Comparison of ENCODE assay signal across 21 mouse cellular contexts in genomic region chr9:73565558-73565957, GRCm38 (mm10).
DNase-seq lines count a peak whose midpoint lies in the region; ATAC-seq lines count a peak whose summit lies in the region.
"Had no signal": no experiment of that assay in that cellular context is flagged by ENCODE, and none has a peak within 500 bp of the region (broad histone marks: within the 10 kb centered on the region; RNA-seq: fewer than 3 reads in every experiment).

No protein-coding gene starts in this region.

- no peak overlapping the region for H3K27ac ChIP-seq in hindbrain, embryonic 14.5 days
- H3K27ac ChIP-seq: forebrain, embryonic 10.5 days; hindbrain, postnatal 0 days; limb, embryonic 12.5 days; liver, embryonic 12.5 days had no signal

- no peak overlapping the region for H3K4me3 ChIP-seq in hindbrain, embryonic 14.5 days (replicated peaks; ENCODE audit: low read length)
- H3K4me3 ChIP-seq: forebrain, embryonic 10.5 days; limb, embryonic 12.5 days; liver, embryonic 12.5 days had no signal

- ATAC-seq in hindbrain, embryonic 14.5 days (ENCODE audit: low FRiP score): no peak
- ATAC-seq: forebrain, postnatal 0 days; hindbrain, postnatal 0 days; liver, embryonic 12.5 days had no signal

- H3K36me3 ChIP-seq in hindbrain, embryonic 14.5 days (replicated peaks; ENCODE audit: control insufficient read depth, insufficient read depth): no peaks in the 10 kb centered on the region
- H3K36me3 ChIP-seq: forebrain, embryonic 10.5 days; limb, embryonic 12.5 days; liver, embryonic 12.5 days had no signal

- WGBS in hindbrain, embryonic 14.5 days: 68% methylated on average over 4 of the region's 4 CpGs

- 0 out of 2 replicates have a peak, but pooled peaks cover 5% of the 10 kb centered on the region for H3K9me3 ChIP-seq in hindbrain, embryonic 14.5 days (ENCODE audit: control insufficient read depth, low read length)
- H3K9me3 ChIP-seq: limb, embryonic 12.5 days; liver, embryonic 12.5 days had no signal

- no peak overlapping the region for H3K4me2 ChIP-seq in hindbrain, embryonic 14.5 days (replicated peaks)
- H3K4me2 ChIP-seq: limb, embryonic 12.5 days; liver, embryonic 12.5 days had no signal

- H3K27me3 ChIP-seq in hindbrain, embryonic 14.5 days (ENCODE audit: control insufficient read depth, insufficient read depth, low read length): no peaks in the 10 kb centered on the region
- H3K27me3 ChIP-seq: limb, embryonic 12.5 days; liver, embryonic 12.5 days had no signal

- DNase-seq in left cerebral cortex, adult 9 months (ENCODE audit: low spot score in 2 of 2): peak; percentile 9 to 13
- DNase-seq in left cerebral cortex, adult 11 months (ENCODE audit: low spot score): no peak
- DNase-seq in layer of hippocampus, adult 18-20 months (ENCODE audit: low spot score in 2 of 2): peak; percentile 59 to 76
- DNase-seq in left cerebral cortex, postnatal 25 days (ENCODE audit: low spot score in 2 of 2): peak; percentile 28 to 58
- no peak for DNase-seq in lung, postnatal 36 days
- no peak for DNase-seq in hindbrain, embryonic 14.5 days (ENCODE audit: low spot score)
- DNase-seq in kidney, postnatal 4 days: no peak
- DNase-seq: adrenal gland, adult 2 months; cerebellum, postnatal 10 days; embryo, embryonic 11 days; forebrain, postnatal 0 days; gastrocnemius, postnatal 25 days; kidney, adult 11 months; lung, adult 2 months; spleen, adult 18-20 months; thymus, adult 18-20 months; thymus, postnatal 4 days had no signal

- intact Hi-C loops in left cerebral cortex, postnatal 25 days (cut with DNase I): no loop called here

- 0 out of 2 replicates have a peak, but pooled peaks cover 3% of the 10 kb centered on the region for H3K4me1 ChIP-seq in hindbrain, embryonic 14.5 days (replicated peaks; ENCODE audit: control insufficient read depth, insufficient read depth, low read length)
- H3K4me1 ChIP-seq: forebrain, embryonic 10.5 days; liver, embryonic 12.5 days had no signal

- no peak overlapping the region for H3K9ac ChIP-seq in hindbrain, embryonic 14.5 days
- H3K9ac ChIP-seq: forebrain, postnatal 0 days; limb, embryonic 12.5 days; liver, embryonic 12.5 days had no signal

Comparison
In these comparisons a context has a peak if more than half of its experiments do, and no peak if none do; other contexts are left out.
1. DNase-seq: peak in left cerebral cortex, adult 9 months (2 of 2), layer of hippocampus, adult 18-20 months (2 of 2) and left cerebral cortex, postnatal 25 days (2 of 2); none in left cerebral cortex, adult 11 months (single experiment), lung, postnatal 36 days (single experiment), hindbrain, embryonic 14.5 days (single experiment) and kidney, postnatal 4 days (0 of 2).